Mouse (Mus musculus): Measurements from ENCODE around the gene Grap2. TPM values are rescaled to one million over a fixed set of nuclear protein-coding genes. Genes with fewer than 3 reads are reported as not detected.

Gene Grap2
- polyA plus RNA-seq, 1 experiment from 2014 or later, result 0.66 TPM

Small RNAs within 50 kb of the gene (microRNA-seq; reads per million reads assigned to microRNA genes)
- not detected for gene Mir6957

Other genes with a start within 250 kb of the Grap2 start
- not detected in 2 replicates for gene Enthd1, start 7.4 kb upstream of the Grap2 start, polyA plus RNA-seq (2014; fragmentation: Nextera tagmentation; extraction: Ambion mirVana)
- 0.26 and 0.30 TPM in 2 replicates for gene Fam83f, start 99.3 kb downstream of the Grap2 start, polyA plus RNA-seq (2014; fragmentation: Nextera tagmentation; extraction: Ambion mirVana)
- 23.4 and 27.3 TPM in 2 replicates for gene Tnrc6b, start 138.7 kb downstream of the Grap2 start, polyA plus RNA-seq (2014; fragmentation: Nextera tagmentation; extraction: Ambion mirVana)

Measured in midbrain, embryonic 14.5 days (tissue).